Mouse (Mus musculus) 3134 (cell line): ENCODE measurements around the gene AL732309.1.

Experiments
- DNase-seq: peaks from one replicate; pipeline ENCODE4 v3.0.0-alpha.2; 2011; ENCODE audit warnings: low spot score; ENCODE audit not compliant: insufficient read length; ENCODE audit errors: extremely low read depth

Gene AL732309.1

DNA sequence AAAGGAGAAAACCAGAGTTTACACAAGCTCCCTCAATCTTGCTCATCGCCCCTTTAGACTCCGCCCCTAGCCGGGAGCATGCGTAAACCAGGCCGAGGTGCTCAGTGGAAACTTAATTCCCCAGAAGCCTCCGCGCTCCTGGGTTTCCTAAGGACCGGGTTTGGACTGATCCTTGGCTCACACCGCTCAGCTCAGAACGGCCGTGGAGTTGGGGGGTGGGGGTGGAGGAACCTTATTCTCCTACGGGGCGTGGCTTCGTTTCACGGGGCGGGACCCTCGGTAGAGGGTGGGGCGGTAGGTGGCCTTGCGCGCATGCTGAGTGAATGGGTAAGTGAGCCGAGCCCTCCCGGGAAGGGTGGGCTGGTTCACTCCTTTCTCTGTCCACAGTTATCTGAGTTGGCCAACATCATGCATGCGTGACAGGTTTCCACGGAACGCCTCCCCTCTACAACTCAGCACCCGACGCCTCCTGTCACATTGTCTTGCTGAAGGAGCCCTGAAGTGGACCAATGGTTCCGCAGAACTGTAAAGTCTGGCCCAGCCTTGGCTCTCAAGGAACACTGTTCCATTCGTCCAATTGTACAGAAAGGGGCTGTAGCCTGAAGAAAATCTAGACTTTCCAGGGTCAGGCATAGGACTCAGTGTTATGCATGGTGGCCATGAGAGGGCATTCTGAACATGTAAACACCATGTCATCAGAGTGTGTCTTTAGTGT is 5.8 kb downstream of the AL732309.1 start:
- no peak for DNase-seq

DNA sequence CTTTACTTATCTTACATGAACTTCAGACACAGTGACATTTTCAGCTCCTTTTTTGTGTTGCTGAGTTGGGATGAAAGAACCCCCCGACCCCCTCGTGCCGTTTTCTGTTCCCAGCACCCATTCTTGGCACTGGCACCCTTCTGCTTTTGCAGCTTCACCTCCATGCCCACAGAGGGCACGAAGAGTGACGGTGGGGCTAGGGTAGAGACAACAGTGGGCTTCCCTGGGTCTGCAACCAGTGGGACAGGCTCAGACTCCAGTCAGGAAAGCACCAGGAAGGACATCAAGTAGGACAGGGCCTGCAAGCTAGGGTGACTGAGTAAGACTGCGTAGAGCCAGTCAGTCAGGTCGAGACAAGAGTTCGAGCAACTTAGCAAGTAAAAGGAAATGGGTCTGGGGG is 6.4 kb downstream of the AL732309.1 start:
- no peak for DNase-seq

GRCm38 (mm10) chr2:25239766-25240165 is 6.9 kb downstream of the AL732309.1 start:
- no peak for DNase-seq

- no peak for DNase-seq
Observed at GRCm38 (mm10) chr2:25238106-25238505, 8.6 kb downstream of the AL732309.1 start.

DNA sequence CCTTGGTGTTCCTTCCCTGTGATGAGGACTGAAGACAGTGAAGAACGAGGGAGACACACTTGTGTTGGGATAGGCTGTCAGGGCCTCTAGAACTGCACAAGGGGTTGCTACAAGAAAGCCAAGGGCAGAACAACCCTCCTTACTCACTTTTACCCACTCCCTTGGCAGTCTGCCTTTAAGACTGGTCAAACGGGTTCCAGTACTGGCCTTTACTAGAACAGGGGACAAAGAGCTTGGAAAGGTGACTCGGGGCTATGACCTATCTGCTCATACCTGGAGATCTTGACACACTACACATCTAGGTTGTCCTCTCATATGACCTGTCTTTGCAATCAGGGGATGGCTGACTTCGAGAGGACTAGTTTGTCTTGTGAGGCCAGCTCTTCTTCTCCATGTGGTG is 9.1 kb downstream of the AL732309.1 start:
- DNase-seq, result no peak

DNA sequence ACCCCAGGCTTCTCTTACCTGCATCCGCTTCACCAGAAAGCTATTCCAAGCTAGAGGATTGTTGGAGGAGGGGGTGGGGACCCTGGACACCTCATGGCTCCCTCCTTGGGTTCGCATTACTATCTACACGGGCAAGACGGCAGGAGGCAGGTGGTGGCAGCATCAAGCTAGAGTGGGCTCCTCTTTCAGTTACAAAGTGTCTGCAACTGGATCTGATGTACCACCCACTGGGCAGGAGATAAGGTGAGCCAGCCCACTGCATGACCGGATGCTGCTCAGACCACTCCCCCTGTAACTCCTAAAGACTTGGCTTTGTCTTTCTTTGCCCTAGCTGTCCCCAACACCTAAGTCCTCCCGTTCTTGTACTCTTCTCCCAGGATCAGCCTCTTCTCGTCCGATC is 10.0 kb downstream of the AL732309.1 start, which contains the start of gene Rnf224:
Gene Rnf224, minus strand, starts transcription at position 174 of the 400 bp plus-strand sequence.
- no peak for DNase-seq

GRCm38 (mm10) chr2:25234551-25235220 is 12.0 kb downstream of the AL732309.1 start:
- DNase-seq, result no peak

- no peak for DNase-seq
Observed at GRCm38 (mm10) chr2:25234050-25234449, 12.6 kb downstream of the AL732309.1 start, which contains the start of gene Slc34a3. Gene Slc34a3, minus strand, starts transcription at chr2:25234364.

- DNase-seq, result no peak
Observed at GRCm38 (mm10) chr2:25233421-25233820, 13.2 kb downstream of the AL732309.1 start.

GRCm38 (mm10) chr2:25231038-25231437 is 15.6 kb downstream of the AL732309.1 start:
- DNase-seq, result no peak

DNA sequence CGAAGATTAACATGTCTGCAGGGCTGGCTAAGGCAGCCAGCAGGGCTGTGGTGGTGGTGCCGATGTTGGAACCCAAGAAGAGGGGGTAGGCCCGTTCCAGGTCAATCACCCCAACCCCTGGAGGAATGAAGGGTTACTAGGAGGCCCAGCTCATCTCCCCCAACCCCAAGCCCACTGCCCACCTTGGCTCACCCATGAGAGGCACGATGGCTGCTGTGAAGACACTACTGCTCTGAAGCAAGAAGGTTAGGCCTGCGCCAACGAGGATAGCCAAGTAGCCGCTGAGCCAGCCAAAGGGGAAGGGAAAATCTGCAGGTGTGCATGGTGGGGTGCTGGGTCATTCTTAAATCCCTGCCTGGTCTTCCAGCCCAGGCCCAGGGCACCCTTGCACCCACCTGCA is 16.1 kb downstream of the AL732309.1 start:
- no peak for DNase-seq

- DNase-seq, result no peak
Observed at GRCm38 (mm10) chr2:25229582-25229981, 17.1 kb downstream of the AL732309.1 start.

GRCm38 (mm10) chr2:25228995-25229530 is 17.6 kb downstream of the AL732309.1 start:
- DNase-seq, result no peak

- DNase-seq, result peak; percentile 78
Observed at GRCm38 (mm10) chr2:25228431-25228889, 18.2 kb downstream of the AL732309.1 start.

- no peak for DNase-seq
Observed at GRCm38 (mm10) chr2:25227406-25227805, 19.3 kb downstream of the AL732309.1 start.

DNA sequence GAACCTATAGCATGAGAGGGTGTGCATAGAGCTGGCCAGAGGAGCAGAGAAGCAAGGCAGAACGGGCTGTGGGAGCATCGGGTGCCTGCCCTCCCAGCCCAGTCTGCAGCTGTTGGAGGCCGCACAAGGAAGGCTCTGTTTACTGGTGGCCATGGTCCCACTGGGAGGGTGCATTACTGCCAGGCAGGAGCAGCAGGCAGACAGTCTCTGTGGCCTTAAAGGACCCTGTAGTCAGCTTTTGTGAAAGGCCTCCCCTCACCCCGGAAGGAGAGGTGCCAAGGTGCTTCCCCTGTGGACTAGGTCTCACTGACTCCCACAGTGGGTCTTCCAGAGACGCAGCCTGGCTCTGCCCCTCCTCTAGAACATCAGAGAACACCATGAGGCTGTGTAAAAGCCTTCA is 19.8 kb downstream of the AL732309.1 start:
- no peak for DNase-seq

DNA sequence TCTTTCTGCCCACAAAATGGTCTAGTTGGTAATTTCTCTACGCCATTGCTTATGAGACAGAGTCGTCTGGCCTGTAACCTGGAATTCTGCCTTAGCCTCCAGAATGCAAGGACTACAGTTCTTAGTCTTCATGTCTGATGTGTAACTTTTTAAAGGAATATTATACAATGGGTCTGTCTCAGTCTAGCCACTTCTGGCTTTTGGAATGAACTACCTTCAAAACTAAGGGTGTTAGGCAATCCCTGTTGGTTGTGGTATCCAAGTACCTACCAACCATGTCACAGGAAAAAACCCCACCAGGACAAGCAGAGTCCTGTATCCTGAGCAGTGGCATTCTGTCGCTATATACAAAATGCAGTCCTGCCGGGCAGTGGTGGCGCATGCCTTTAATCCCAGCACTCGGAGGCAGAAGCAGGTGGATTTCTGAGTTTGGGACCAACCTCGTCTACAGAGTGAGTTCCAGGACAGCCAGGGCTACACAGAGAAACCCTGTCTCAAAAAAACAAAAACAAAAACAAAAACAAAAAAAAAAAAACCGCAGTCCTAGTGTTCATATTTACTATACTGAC is 20.8 kb downstream of the AL732309.1 start:
- no peak for DNase-seq

- DNase-seq, result peak; percentile 97
Observed at GRCm38 (mm10) chr2:25224766-25225752, 21.6 kb downstream of the AL732309.1 start.

GRCm38 (mm10) chr2:25224492-25224765 is 22.2 kb downstream of the AL732309.1 start, which contains the start of gene Tubb4b:
Gene Tubb4b, minus strand, starts transcription at chr2:25224702.
- DNase-seq, result no peak
